Mouse (Mus musculus) kidney, adult 18-20 months (tissue): ENCODE data around the gene Irf2bp2.
"Not testable (repeated sequence)": the region's sequence is repeated elsewhere in the genome, so short reads cannot be mapped to it uniquely, and the experiment has no call there.

Experiments used
- DNase-seq: peaks from one replicate; pipeline ENCODE4 v3.0.0; 2021

Irf2bp2 gene

DNA sequence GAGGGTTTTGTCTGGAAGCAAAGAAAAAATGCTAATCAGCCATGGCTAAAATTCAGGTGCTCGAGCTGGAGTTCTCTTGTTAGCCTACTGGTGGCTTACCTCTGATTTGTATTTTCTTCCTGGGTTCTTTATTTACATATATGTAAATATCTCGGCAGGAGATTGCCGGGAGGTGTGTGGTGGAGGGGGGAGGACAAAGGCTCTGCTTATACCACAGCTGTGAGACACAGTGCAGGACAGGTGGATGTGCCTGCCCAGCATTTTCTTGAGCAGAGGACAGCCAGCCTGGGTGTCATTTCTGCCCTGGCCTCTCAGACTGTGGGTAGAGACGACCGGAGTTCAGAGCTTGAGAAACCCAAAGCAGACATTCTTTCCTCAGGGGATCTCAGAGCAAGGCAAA, 7.5 kb upstream of the Irf2bp2 start:
- DNase-seq: no peak

DNA sequence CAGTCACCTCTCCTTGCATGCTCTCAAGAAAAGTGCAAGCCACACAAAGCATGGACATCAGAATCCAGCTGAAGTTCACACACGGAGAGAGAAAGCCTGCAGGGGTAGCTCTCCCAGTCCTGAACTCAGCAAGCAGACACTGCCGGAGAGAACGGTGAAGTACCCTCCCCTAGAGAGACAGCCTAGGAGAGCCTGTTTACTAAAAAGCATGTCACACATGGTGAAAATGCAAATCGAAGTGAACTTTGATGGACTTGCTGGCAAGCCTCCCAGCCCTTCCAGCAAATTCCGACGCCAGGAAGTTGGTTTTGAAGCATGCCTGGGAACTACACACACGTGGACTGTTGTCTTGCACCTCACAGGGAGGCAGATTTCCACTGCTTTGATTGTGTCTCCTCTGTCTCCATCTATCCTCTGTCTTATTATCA, 7.0 kb upstream of the Irf2bp2 start:
- peak; percentile 88 for DNase-seq

DNA sequence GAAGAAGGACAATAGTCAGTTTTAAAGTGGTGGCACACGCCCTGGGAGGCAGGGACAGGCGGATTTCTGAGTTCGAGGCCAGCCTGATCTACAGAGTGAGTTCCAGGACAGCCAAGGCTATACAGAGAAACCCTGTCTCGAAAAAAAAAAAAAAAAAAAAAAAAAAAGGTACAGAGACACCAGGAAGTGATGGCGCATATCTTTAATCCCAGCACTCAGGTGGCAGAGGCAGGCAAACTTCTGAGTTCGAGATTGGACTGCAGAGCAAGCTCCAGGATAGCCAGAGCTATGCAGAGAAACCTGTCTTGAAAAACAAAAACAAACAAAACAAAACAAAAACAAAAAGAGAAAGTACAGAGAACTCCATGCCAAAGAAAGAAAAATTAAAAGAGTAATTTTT, 6.6 kb upstream of the Irf2bp2 start:
- not testable (repeated sequence) for DNase-seq

- DNase-seq: no peak
Measured at GRCm38 (mm10) chr8:126599297-126599696, 5.5 kb upstream of the Irf2bp2 start.

DNA sequence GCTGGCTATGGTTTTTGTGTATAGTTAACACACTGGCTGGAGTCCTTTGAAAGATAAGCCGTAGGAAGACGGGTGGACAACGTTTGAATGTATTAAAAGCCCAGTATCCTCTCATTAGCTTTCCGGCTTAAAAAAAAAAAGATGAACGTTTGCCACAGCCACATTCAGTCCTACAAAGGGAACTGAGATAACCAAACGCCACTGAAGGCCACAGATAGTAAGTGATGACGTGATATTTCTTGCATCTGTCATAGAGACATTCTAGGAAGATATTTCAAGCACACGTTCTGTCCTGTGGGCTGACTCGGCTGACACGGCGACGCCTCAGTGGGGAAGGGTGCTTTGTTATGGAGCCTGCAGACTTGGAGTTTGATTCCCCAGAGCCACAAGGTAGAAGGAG, 4.4 kb upstream of the Irf2bp2 start:
- no peak for DNase-seq

GRCm38 (mm10) chr8:126596721-126597120, 2.9 kb upstream of the Irf2bp2 start:
- no peak for DNase-seq

DNA sequence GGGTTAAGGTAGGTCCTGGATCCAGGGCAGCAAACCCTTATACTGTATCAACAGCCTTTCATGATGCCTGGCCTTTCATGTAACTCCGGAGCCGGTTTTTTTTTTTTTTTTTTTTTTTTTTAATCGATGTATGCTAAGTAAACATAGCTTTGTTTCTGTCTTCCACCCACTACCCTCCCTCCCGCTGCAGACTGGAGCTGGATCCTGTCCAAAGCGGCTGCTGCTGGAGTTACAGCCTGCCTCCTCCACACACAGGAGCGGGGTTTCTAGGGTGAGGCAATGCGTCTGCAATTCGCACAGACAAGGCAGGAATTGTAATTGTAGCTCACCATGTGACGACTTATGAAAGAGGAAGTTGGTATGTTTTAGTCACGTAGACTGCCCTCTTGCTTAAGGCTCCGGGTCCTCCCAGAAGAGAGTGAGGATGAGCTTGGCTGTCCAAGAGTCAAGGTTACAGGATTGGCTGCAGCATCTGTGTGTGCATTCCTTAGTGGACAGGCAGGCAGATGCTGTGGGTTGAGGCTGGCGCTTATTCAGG, 2.4 kb upstream of the Irf2bp2 start:
- peak; percentile 84 for DNase-seq

DNA sequence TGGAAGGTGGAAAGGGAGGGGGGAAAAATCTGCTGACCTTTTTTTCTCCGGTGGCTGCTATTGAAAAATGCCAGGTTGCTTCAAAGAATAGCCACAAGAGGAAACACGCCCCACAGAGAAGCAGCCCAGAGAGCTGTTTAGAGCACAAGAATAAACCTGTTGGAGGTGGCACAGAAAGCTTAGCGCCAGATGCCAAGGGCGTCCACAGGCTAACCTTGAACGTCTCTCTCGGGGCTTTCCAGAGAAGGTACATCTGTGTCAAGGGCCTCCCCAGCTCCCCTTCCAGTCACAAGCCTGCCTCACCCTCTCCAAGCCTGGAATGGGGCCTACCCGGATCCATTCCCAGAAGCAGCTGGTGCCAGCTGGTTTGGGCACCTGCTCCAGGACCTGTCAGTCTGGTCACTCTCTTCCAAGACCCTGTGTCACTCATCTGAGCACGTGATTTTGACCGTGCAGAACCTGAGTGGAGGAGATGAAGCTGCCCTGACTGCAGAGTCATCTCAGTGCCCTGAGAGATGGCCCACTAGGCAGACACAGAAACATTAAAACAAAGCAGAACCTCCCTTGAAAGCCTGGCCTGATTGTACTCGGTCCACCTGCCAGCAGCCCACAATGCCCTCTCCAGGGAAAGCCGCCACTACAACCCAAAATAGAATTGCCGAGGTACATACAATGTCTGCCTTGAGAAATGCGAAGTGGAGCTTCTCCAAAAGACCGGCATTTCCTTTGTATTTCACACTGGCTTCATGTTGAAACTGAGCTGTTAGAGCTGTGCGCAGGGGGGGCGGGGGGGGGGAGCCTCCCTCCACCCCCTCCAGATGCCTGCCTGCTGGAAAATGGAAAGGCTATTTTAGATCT, 1.6 kb upstream of the Irf2bp2 start:
- DNase-seq: peak; percentile 81

- peak; percentile 99 for DNase-seq
Measured at GRCm38 (mm10) chr8:126594481-126595000, 755 bp upstream of the Irf2bp2 start.

DNA sequence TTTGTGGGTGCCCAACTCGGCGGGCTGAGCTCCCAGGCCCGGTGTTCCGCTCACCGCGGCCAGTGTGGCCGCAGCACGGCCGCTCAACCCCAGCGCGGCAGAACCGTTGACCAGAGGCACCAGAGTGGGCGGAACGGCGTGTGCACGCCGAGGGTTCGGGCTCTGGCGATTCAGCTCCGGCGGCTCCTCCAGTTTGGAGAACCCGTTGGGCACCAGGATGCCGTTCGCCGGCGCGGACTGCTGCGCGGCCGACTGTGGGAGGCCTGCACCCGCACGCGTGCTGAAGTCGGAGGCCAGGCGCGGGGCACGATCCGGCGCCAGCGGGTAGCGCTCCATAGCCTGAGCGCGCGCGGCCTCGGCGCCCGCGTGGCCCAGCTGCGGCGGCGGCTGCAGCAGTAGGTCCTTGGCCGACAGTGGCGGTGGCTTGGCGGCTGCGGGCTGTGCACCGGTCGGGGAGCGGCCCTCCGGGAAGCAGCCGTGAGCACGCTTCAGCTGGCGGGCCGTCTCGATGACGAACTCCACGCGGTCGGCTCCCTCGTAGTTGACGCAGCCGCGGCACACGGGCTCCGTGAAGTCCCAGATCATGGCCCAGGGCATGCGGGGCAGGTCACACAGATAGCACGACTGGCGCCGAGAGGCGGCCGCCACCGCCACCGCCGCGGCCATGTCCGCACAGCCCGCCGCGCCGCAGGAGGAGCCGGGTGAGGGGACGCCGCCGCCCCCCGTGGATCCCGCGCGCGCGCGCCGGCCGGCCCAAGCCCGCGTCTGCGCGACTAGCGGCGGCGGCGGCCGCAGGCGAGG, 815 bp downstream of the Irf2bp2 start:
- peak; percentile 39 for DNase-seq

DNA sequence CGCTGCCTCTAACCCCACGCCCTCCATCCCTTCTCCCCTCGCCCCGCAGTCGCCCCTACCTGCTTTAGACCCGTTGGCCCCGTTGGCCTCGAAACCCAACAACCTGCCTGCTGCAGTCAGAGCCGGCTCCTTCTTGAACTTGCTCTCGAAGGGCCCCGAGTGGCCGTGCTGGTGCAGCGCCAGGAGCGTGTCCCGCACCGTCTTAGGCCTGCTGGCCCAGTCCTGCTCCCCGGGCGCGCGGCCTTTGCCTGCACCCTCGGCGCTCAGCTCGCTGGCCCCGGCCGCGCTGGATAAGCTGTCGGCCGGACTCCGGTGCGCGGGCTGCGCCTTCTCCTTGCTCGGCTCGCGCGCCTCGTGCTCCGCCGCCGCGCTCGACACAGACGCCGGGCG, 1.4 kb downstream of the Irf2bp2 start:
- no peak for DNase-seq

- peak; percentile 81 for DNase-seq
Measured at GRCm38 (mm10) chr8:126591821-126592268, 1.9 kb downstream of the Irf2bp2 start.

GRCm38 (mm10) chr8:126591141-126591820, 2.5 kb downstream of the Irf2bp2 start:
- DNase-seq: peak; percentile 77

GRCm38 (mm10) chr8:126590599-126590998, 3.2 kb downstream of the Irf2bp2 start:
- DNase-seq: no peak

GRCm38 (mm10) chr8:126590024-126590529, 3.7 kb downstream of the Irf2bp2 start:
- peak; percentile 80 for DNase-seq

GRCm38 (mm10) chr8:126589507-126590023, 4.2 kb downstream of the Irf2bp2 start:
- no peak for DNase-seq

DNA sequence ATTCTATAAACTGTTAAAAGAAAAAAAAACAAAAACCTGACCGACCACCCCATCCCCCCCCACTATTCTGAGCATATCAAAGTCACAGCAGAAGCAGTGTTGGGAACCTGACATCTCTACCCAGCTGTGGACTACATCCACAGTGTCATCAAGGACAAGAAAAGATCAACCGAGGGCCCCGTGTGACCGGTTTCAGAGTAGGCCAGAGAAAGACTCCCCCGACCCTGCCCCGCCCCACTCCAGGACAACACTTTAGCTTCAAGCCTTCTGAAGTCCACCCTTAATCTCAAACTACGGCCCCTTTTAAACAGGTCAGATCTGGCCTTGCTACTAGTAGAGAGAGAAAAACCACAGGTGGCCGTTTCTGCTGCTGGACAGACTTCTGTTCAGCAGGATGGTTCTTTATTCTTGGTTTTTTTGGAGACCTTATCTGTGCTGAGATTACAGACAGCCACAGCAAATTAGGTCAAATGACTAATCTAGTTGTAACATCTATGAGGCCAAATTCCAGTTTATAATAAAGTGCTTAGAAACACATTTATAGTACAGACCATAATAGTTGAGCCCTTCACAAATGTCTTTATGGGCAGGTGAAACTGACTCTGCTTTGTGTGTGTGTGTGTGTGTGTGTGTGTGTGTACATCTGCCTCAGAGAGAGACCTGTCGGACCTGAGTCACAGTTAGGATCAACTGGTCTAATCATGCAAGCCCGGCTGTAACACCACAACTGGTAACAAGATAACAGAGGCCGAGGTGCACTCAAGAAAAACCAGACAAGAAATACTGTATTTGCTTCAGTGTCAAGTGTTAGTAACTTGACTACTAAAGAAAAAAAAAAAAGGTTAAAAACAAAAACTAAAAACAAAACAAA, 4.9 kb downstream of the Irf2bp2 start:
- DNase-seq: no peak

- no peak for DNase-seq
Measured at GRCm38 (mm10) chr8:126587836-126588503, 5.8 kb downstream of the Irf2bp2 start.

- DNase-seq: no peak
Measured at GRCm38 (mm10) chr8:126586599-126587577, 6.9 kb downstream of the Irf2bp2 start.
